Mouse (Mus musculus) midbrain, postnatal 0 days (tissue): ENCODE results near the gene Gdpd5. TPM values are rescaled to one million over a fixed set of nuclear protein-coding genes. Genes with fewer than 3 reads are reported as not detected.

ENCODE experiments used
- ATAC-seq: fragments of 200-750 bp; cut with Nextera tagmentation; 2 replicates; pipeline ENCODE4 v1.8.0; 2017; ENCODE audit warnings: moderate number of reproducible peaks, mild to moderate bottlenecking, moderate TSS enrichment, moderate library complexity; ENCODE audit not compliant: low FRiP score
- DNase-seq: peaks from one replicate; pipeline ENCODE4 v3.0.0-alpha.2; 2015; ENCODE audit warnings: low spot score
- H3K27ac ChIP-seq: fragments of 300-500 bp; sonication (generic); 2 replicates; pipeline ENCODE4 v1.5.1; 2014; ENCODE audit warnings: low read depth, mild to moderate bottlenecking, low read length, mixed read lengths
- H3K27me3 ChIP-seq: fragments of 300-500 bp; sonication (generic); 2 replicates; pipeline ENCODE4 v1.6.1; 2014; ENCODE audit warnings: low read length, control low read depth, mixed read lengths; ENCODE audit not compliant: insufficient read depth
- H3K36me3 ChIP-seq: fragments of 300-500 bp; sonication (generic); 2 replicates; pipeline ENCODE4 v1.6.1; 2014; ENCODE audit warnings: low read length, control low read depth, mixed read lengths; ENCODE audit not compliant: insufficient read depth
- H3K4me1 ChIP-seq: fragments of 300-500 bp; sonication (generic); 2 replicates; pipeline ENCODE4 v1.6.1; 2014; ENCODE audit warnings: mild to moderate bottlenecking, control low read depth, antibody characterized with exemption, low read length, mixed read lengths; ENCODE audit not compliant: insufficient read depth
- H3K4me2 ChIP-seq: fragments of 300-500 bp; sonication (generic); 2 replicates; pipeline ENCODE4 v1.6.1; 2014; ENCODE audit warnings: low read depth, mild to moderate bottlenecking, low read length, mixed read lengths; ENCODE audit not compliant: poor library complexity, severe bottlenecking
- H3K4me3 ChIP-seq: fragments of 300-500 bp; sonication (generic); 2 replicates; pipeline ENCODE4 v1.5.1; 2014; ENCODE audit warnings: low read depth, mild to moderate bottlenecking, low read length, moderate library complexity
- H3K9ac ChIP-seq: fragments of 300-500 bp; sonication (generic); replicated peaks from 2 replicates; pipeline ENCODE4 v1.6.1; 2014; ENCODE audit warnings: mild to moderate bottlenecking, low read length, moderate library complexity, mixed read lengths; ENCODE audit not compliant: poor library complexity, severe bottlenecking
- H3K9me3 ChIP-seq: fragments of 300-500 bp; sonication (generic); 2 replicates; pipeline ENCODE4 v1.6.1; 2016; ENCODE audit warnings: low read length, control low read depth
- CTCF ChIP-seq: IDR thresholded peaks from 2 replicates; pipeline ENCODE4 v1.5.1; 2016; ENCODE audit warnings: antibody characterized with exemption, mild to moderate bottlenecking
- WGBS: fragments of 180-500 bp; shearing (Covaris S2); extraction: QIAGEN DNeasy Blood & Tissue Kit; methylation state at CpG from one replicate; pipeline ENCODE4 v1.1.7; 2014; 5-methylcytosine and 5-hydroxymethylcytosine counted together
- polyA plus RNA-seq: library from polyadenylated mRNA; unstranded; fragments of >200 nt; fragmentation: Nextera tagmentation; extraction: Ambion mirVana; gene quantifications from 2 replicates; pipeline ENCODE4 v1.2.1, GENCODE M21; 2015
- total RNA-seq: library from RNA; depleted of rRNA; stranded (reverse); fragments of >200 nt; gene quantifications from 2 replicates; pipeline ENCODE4 v1.2.3, GENCODE M21; 2014

Gdpd5 gene
- total and polyA plus RNA-seq, 2 experiments from 2014 or later: 25.9 to 44.6 TPM

DNA sequence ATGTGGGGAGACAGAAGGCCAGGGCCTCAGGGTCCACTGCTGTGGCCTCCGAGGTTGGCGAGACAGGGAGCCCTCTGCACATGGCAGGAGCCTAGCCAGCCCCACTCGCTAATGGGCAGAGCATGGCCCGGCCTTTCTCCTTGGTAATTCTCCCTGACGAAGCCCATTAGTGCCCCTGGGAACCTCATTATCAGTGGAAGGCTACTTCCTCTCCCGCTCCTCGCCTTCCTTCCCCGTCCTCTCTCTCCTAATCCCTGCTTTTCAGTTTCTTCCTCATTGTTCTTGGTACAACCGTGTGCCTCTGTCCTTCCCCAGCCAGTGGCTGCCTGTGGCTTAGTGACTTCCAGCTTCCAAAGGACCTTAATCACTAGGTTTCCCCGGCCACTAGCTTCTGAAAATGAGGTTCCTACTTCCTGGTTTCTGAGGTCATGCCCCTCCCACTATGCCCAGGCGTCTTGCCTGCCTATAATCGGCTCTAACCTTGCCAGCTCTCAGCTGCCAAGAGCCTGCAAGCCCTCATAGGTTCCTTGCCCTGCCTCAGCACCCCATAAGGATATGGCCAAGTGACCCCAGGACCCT, 53.5 kb downstream of the Gdpd5 start:
- no peak overlapping the region for H3K27ac ChIP-seq
- no peak for ATAC-seq
- no peak overlapping the region for H3K4me3 ChIP-seq
- no peaks in the 10 kb centered on the region for H3K9me3 ChIP-seq
- H3K36me3 ChIP-seq: no peaks in the 10 kb centered on the region
- no peak for TF ChIP-seq CTCF
- no peak overlapping the region for H3K4me2 ChIP-seq
- 19% methylated on average over 12 of the region's 12 CpGs for WGBS
- no peak for DNase-seq
- no peaks in the 10 kb centered on the region for H3K4me1 ChIP-seq
- H3K9ac ChIP-seq: no peak overlapping the region
- H3K27me3 ChIP-seq: no peaks in the 10 kb centered on the region

DNA sequence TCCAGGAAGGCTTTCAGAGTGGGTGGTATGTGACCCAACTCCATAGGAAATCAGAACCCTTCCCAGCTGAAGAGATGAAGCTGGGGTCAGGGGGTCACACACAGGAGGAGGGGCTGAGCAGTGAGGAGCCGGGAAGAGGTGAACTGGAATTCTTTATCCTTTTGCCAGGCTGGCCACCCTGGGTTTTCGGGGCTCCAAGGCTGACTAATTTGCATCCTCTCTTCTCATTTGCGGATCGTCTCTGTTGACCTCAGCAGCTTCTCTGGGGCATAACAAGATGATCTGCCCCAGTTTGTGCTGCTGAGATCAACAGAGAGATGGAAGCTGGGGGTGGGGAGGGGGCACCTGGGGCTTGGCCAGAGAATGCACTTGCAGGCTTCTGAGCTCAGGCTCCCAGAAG, 55.3 kb downstream of the Gdpd5 start:
- Histone ChIP-seq H3K4me3 (no peak overlapping the region), H3K9ac (no peak overlapping the region), H3K9me3 (no peaks in the 10 kb centered on the region), H3K4me1 (no peaks in the 10 kb centered on the region), H3K27me3 (no peaks in the 10 kb centered on the region), H3K4me2 (no peak overlapping the region), H3K27ac (no peak overlapping the region), H3K36me3 (peaks cover 5% of the 10 kb centered on the region; the same call in 1 of the 2 replicates)
- no peak for DNase-seq
- ATAC-seq: no peak
- WGBS: 17% methylated on average over 4 of the region's 4 CpGs
- TF ChIP-seq CTCF: no peak

DNA sequence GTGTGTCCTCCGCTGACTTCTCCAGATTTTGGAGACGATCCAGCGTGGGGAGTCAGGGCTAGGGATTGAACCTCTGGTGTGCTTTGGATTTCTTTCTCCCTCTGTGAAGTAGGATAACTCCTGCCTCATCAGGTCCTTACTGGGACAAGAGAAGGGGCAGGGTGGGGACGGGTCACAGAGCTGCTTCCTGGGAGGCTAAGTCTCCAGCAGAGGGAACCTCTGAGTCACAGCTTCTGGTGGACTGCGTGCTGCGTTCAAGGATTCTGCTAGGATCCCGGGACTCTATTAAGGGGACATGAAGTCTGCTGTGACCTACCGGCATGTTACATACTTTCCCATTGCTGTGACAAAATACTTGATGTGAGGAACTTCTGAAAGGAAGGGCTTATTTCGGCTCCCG, 57.7 kb downstream of the Gdpd5 start:
- WGBS: 71% methylated on average over 10 of the region's 10 CpGs

DNA sequence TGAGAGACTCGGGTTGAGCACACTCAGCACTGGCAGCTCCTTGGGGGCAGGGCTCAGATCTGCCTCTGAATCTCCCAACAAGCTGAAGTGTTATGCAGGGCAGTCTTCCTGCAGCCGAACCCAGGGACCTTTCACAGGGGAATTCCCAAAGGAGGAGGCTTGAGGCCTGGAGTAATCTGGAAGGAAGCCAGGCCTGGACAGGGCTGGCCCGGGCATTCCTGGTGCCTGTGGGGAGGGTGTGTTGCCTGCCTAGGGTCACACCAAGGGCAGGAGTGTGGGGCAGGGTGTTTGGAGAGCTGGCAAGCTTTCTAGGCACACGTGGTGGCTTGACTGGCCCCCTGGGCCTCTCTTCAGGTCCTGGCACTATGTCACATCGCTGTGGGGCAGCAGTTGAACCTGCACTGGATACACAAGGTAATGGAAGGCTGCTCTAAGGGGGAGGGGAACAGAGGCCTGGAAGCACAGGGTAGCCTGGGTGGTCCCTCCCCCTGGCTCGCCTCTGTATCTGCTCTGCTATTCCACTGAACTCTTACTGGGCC, 60.4 kb downstream of the Gdpd5 start:
- no peak overlapping the region for H3K4me2 ChIP-seq
- no peak overlapping the region for H3K9ac ChIP-seq
- WGBS: 27% methylated on average over 6 of the region's 6 CpGs
- ATAC-seq (no peak), DNase-seq (peak; percentile 28)
- H3K4me3 ChIP-seq: no peak overlapping the region
- H3K4me1 ChIP-seq: no peaks in the 10 kb centered on the region
- H3K27ac ChIP-seq: no peak overlapping the region
- no peaks in the 10 kb centered on the region for H3K9me3 ChIP-seq
- no peaks in the 10 kb centered on the region for H3K27me3 ChIP-seq
- H3K36me3 ChIP-seq: peaks cover 7% of the 10 kb centered on the region; the same call in 1 of the 2 replicates
- TF ChIP-seq CTCF: no peak

More for the DNA sequence above, 57.7 kb downstream of the Gdpd5 start:
- no peaks in the 10 kb centered on the region for H3K4me1 ChIP-seq
- no peak overlapping the region for H3K9ac ChIP-seq
- H3K27ac ChIP-seq: no peak overlapping the region
- no peak overlapping the region for H3K4me2 ChIP-seq
- TF ChIP-seq CTCF: peak; percentile 49
- no peak overlapping the region for H3K4me3 ChIP-seq
- ATAC-seq (no peak), DNase-seq (no peak)
- no peaks in the 10 kb centered on the region for H3K27me3 ChIP-seq
- H3K36me3 ChIP-seq: peaks cover 7% of the 10 kb centered on the region; the same call in 1 of the 2 replicates
- H3K9me3 ChIP-seq: no peaks in the 10 kb centered on the region

DNA sequence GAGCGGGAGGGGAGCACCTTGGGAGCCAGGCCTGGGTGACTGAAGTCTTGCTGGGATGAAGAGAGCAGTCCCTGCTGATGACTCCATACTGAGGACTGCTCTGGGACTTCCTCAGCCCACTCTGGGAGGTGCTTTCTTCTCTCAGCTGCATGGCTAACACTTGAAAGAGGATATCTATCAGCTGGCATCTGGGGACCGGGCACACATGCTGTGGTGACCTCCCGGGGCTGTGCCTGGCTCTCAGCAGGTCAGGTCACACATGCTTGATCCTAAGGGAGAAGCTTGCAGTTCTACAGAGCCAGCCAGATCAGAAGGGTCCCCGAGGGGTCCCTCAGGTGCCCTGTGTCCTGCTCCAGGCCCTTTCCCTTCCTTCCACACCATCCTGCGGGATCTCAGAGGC, 62.0 kb downstream of the Gdpd5 start:
- no peaks in the 10 kb centered on the region for H3K4me1 ChIP-seq
- WGBS: 58% methylated on average over 5 of the region's 5 CpGs
- H3K27me3 ChIP-seq: no peaks in the 10 kb centered on the region
- H3K9ac ChIP-seq: no peak overlapping the region; the same call in 1 of the 2 replicates
- no peak for TF ChIP-seq CTCF
- peaks cover 7% of the 10 kb centered on the region; the same call in 1 of the 2 replicates for H3K36me3 ChIP-seq
- ATAC-seq (no peak), DNase-seq (no peak)
- no peak overlapping the region for H3K4me3 ChIP-seq
- H3K9me3 ChIP-seq: no peaks in the 10 kb centered on the region
- H3K27ac ChIP-seq: no peak overlapping the region
- H3K4me2 ChIP-seq: no peak overlapping the region

DNA sequence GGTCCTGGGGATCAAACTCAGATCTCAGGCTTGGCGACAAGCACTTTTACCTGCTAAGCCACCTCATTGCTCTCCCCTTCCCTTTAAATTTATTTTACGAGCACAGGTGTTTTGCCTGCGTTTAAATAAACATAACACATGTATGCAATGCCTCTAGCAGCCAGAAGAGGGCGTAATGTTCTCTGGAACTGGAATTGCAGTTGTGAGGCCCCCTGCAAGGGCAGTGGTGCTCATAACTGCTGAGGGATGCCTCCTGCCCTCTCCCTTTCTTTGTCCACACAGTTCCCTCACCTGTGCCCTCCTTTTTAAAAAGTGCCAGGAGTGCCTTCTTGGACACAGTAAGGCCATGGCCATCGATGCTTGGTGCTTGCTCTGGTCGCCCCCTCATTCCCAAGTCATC, 62.8 kb downstream of the Gdpd5 start:
- ATAC-seq: no peak
- no peak for DNase-seq
- H3K4me3 ChIP-seq: no peak overlapping the region
- H3K9ac ChIP-seq: no peak overlapping the region
- no peak overlapping the region for H3K4me2 ChIP-seq
- no peaks in the 10 kb centered on the region for H3K9me3 ChIP-seq
- H3K27me3 ChIP-seq: no peaks in the 10 kb centered on the region
- no peak overlapping the region for H3K27ac ChIP-seq
- no peaks in the 10 kb centered on the region for H3K4me1 ChIP-seq
- H3K36me3 ChIP-seq: peaks cover 7% of the 10 kb centered on the region; the same call in 1 of the 2 replicates
- WGBS: 78% methylated on average over 6 of the region's 6 CpGs
- peak; percentile 71 for TF ChIP-seq CTCF
